Mouse (Mus musculus) embryonic fibroblast, embryonic 13.5 days (primary cell): ENCODE measurements around the gene Hells.
A peak's percentile ranks its signal among the peaks of the same experiment; 100 is the strongest.

Experiments used
- CTCF ChIP-seq: IDR thresholded peaks from 2 replicates; pipeline ENCODE4 v1.5.1; 2011; ENCODE audit warnings: mild to moderate bottlenecking, control low read depth, low read length, moderate library complexity, borderline replicate concordance; ENCODE audit not compliant: insufficient read depth
- POLR2A ChIP-seq: IDR thresholded peaks from 2 replicates; pipeline ENCODE4 v1.6.1; 2011; ENCODE audit warnings: low read depth, mild to moderate bottlenecking, control low read depth, low read length, moderate library complexity

DNA sequence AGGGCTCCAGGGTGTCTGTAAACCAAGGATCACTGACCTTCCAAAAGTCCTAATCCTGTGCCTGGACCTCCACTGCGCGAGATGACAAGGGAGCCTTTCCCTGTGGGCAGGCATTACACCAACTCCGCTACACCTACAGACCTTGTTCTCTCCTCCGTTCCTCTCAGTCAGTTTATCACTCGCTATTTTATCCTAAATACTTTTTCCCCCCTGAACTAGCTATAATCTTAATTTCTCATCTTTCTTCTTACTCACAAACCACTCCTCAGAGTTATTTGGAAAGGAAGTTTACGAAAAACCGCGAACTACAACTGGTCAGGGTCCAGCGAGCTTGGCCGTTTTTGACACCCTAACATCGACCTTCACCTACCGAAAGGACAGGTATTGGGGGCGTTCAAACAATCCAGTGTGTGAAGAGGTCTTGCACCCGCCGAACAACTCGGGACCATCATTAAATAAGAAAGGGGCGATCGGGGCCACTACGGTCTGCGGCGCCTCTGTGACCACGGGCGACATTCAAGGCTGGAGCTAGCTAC lies 395 bp upstream of the Hells start:
- 0 out of 2 replicates have a peak, but pooled peaks have one; percentile 27 for TF ChIP-seq POLR2A
- no peak for TF ChIP-seq CTCF
